Mouse (Mus musculus) large intestine, adult 2 months (tissue): ENCODE data around the gene Hlf. TPM values are rescaled to one million over a fixed set of nuclear protein-coding genes. Genes with fewer than 3 reads are reported as not detected.

Experiments
- DNase-seq: peaks from one replicate; pipeline ENCODE4 v3.0.0-alpha.2; 2012; ENCODE audit warnings: low read depth, low spot score
- WGBS: fragments of 180-500 bp; shearing (Covaris S2); methylation state at CpG from one replicate; pipeline ENCODE4 v1.1.7; 2018; 5-methylcytosine and 5-hydroxymethylcytosine counted together
- polyA plus RNA-seq: library from polyadenylated mRNA; depleted of rRNA; stranded (reverse); fragments of >200 nt; gene quantifications from 2 replicates; pipeline ENCODE4 v1.2.3, GENCODE M21; 2012

Hlf gene
- polyA plus RNA-seq, 1 experiment, result 0.40 TPM

DNA sequence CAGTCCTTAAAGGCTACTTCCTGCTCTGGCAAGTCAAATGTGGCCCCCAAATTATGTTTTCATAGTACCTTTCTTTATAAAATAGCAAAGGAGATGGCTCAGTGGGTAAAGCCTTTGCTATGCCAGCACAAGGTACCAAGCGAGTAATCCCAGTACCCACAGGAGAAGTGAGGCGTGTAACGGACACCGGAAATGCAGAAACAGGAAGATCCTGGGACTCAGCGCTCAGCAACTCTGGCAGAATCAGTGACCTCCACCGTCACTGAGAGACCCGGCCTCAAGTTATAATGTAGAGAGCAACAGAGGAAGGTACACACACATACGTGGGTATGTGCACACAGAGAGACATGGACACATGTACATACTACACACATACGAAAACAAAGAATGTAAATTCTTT is 14.3 kb downstream of the Hlf start:
- 92% methylated on average over 9 of the region's 9 CpGs for WGBS
- no peak for DNase-seq

DNA sequence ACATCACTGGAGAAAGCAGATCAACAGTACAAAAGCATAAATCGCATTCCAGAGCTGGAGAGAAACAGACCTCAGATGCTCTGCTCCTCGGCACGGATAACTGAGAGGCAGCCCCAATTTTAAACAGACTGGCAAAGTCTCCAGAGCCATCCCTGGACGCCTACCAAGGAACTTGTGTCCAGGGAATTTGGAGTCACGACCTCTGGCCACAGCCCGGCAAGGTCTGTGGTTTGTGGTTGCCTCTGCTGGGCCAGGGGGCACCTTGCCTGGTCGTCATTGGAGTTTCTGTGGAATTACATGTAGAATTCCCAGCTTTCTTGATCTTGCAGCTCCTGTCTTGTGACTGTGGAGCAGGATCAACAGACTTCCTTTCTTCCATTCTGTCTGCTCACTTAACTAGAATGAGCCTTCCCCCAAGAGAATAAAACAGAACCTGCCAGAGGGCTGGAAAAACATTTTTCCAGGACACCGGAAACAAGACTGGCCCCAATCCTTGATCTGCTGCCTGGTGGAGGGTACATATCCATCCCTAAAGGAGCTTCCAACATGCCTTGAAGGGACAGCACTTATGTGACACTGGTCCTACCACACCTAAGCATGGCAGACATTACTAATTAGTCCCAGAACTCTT is 19.1 kb downstream of the Hlf start:
- WGBS, result 57% methylated on average over 8 of the region's 8 CpGs
- DNase-seq, result no peak

DNA sequence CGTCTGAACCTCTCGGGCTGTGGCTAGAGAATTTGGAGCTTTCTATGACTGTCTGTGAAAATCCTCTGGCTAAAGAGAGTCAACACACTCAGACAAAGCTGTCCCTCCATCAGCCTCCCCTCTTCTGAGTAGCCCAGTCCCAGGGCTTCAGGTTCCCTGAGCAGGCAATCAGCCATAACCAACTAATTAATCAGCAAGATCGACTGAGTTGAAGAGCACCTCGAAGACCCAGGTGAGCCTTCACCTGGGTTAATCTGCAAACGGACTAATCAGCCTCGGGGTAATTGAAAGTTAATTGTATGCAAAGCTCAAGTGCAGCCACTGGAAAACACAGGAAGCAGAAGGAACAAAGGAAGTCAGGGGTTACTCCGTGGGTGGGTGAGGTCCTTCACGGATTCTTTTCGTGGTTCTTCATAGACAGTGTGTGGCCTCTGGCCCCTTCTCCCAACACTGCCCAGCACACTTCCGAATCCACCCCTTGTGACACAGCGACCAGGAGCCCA is 19.9 kb downstream of the Hlf start:
- 25% methylated on average over 11 of the region's 11 CpGs for WGBS
- no peak for DNase-seq

DNA sequence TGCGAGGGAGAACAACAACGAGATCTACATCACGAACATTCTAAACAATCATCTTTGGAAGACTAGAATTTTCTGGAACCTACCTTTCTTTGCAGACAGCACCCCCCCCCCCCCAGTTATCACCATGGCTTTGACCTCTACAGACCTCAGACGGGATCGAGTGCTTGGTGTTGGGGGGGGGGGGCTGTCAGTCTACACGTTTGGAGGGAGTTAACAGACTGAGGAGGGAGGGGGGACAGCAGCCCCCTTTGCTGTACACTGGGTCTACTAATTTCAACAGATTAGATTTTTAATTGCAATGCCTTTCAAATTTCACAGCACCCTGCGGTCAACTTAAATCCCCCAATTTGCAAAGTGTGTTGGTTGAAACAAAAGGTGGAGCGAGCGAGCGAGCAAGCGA is 20.3 kb downstream of the Hlf start:
- 65% methylated on average over 11 of the region's 11 CpGs for WGBS
- DNase-seq, result no peak

DNA sequence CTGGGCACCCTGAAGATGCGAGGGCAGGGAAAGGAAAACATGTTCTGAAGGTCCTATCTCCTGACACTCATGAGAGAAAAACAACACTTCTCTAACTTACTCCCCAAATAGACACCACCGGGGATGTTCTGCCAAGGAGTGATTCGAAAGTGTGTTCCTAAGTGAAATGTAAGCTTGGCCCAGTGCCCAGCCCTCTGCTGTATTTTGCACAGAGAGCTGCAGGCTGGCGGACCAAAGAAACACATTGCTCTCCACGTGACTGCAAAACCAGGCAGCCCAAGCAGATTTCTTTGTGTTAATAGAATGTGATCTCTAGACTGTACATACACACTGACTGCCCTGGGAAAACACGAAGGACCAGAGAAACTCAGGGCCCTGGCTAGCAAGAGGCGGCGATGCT is 21.1 kb downstream of the Hlf start:
- DNase-seq, result no peak

DNA sequence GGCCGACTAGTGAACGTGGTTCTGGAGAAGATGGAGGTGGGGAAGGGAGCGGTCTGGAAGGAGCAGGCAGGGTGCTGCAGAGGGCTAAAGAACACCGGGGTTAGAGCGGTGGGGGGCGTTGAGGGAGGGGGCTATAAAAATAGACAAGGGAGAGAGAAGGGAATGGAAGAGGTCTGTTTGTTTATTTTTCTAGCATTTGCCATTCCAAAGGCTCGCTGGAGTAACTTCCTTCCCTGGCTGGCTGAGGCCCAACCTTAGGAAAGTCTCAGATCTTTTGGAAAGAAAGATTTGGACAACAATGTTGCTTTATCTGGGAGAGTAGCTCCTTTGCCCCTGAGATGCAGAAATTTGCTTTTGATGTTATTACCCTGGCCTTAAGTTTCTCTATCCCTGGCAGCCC is 21.6 kb downstream of the Hlf start:
- DNase-seq, result no peak
- 34% methylated on average over 7 of the region's 7 CpGs for WGBS

More for the DNA sequence above, 21.1 kb downstream of the Hlf start:
- 22% methylated on average over 8 of the region's 8 CpGs for WGBS

DNA sequence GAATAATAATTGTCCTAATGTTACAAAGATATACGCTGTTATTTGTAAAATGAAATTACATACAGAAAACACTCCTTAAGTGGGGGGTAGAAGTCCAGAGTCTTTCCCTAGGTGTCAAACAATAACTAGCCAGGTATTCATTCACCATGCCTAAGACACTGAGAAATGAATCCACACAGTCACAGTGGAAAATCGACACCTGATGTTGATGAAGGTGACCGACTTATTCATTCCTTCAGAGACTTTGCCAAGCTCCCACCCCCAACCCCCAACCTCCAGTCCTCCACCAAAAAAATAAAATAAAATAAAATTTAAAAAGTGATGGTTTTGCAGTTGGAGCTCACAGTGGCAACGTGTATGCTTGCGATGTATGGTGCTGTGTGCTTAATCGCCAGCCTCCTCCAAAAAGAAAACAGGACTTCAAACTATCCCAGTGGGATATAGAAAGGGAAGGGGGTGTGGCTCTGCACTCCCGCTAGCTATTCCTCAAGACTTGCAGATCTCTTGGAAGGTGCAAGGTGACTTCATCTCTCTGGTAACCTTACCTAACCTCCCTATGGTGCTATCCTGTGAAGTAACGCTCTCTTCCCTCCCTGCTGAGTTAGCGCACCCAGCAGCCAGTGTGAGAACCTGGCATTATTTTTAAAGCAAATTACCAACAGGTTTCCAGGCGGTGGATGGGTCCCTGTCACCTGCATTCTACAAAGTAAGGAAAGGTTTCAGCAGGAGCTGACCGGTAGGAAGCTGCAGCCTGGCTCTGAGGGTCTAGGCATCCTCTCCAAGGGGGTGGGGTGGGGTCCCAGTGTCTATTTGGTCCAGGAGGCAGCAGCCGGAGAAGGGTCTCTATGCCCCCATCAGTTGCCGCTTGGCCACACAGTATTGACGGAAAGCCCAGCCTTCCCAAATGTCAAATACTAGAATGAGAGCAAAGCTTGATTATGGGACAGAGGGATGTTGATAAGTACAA is 22.5 kb downstream of the Hlf start:
- WGBS, result 78% methylated on average over 14 of the region's 14 CpGs
- DNase-seq, result no peak

DNA sequence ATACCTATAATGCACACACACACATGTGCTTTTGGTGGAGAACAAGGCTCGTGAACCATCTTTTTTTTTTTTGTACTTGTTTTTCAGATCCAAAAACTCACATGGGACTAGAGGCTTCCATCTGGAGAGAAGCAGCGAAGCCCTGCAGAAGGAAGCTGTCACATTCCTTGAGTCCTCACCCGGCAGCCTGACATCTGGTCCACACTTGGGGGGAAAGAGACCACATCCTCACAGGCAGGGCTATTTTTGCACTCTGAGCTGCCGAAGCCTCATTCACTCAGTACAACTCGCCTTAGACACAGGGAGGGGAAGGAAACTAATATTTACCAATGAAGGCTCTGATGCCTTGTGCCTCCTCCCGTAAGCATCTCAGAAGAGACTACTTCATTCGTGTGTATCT is 25.8 kb downstream of the Hlf start:
- DNase-seq, result no peak
- 45% methylated on average over 7 of the region's 7 CpGs for WGBS

DNA sequence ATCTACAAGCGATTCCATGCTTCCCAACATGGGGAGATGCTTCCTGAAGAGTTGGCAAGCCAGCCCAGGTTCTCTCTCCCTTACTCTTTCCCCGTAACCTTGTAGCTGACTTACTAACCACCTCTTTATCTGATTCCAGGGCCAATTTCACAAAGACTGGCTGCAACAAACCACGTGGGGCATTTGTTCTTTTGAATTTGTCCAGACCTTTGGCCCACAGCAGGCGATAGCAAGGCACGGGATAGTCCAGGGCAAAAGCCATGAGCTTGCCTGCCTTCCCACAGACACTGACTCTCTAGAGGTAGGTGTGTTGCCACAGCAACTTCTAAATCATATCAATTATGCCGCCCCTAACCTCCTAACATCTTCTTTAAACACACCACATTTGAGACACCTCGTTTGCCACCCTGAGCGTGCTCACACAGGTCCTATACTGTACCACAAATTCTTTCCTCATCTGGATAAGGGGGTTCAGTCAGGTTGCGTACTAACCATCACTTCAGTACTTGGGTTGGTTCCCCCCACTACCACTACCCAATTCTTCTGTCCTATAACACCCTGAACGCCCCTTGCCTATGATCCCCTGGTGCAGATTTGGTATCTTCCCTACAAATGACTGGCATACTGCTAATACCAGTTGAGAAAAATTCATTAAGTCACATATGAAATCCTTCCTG is 26.7 kb downstream of the Hlf start:
- DNase-seq, result no peak
- 75% methylated on average over 10 of the region's 10 CpGs for WGBS

DNA sequence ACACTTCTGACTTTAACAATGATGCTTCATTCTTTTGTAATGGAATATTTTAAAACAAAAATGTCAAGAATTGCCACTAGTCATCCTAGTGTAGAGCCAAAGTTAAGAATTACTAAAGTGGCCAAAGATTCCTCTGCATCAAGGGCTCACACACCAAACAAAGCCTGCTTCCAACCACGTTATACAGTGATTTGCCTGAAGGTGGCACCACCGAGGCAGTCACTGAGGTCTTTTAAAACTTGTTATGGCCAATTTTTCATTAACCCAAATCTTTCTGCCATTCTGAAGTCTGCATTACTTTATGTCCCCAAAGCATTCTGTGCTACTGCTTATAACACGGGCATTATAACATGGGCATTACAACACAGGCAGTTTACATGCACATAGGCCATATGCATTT is 27.3 kb downstream of the Hlf start:
- DNase-seq, result no peak
- WGBS, result 34% methylated on average over 3 of the region's 3 CpGs

DNA sequence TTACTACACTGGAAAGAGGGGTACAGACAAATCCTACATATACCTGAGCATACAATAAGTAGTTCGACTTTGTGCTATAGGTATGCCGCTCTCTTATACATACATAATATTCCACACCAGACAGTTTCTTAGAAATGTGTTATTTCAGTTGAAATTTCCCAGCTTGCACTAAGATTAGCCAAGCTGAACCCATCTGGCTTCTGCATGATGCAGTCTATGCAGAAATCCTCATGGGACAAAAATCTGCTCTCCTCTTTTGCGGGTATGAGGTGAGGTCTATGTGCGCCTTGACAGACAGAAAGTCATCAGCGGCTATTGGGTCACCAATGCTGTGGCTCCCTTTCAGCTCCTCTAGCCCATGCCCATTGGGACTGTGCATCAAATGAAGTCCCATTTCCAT is 30.2 kb downstream of the Hlf start:
- DNase-seq, result no peak
- WGBS, result 93% methylated on average over 5 of the region's 5 CpGs

DNA sequence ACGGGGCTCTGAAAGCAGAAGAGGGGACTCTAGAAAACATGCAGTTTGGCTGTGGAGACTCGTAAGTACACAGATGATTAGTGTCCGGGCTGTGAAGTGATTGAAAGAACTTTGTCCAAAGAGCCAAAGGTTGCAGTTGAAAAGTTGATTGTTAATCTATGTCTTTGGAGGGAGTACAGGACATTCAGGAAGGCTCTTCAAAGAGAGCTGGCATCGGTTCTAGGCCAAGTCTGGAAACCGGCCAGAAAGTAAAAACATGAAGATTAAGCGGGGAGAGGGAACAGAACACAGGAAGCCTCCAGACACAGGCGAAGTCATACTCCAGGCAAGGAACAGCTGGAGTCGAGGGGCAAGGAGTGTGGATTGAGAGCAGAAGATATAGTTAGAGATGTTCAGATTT is 32.6 kb downstream of the Hlf start:
- no peak for DNase-seq
- WGBS, result 16% methylated on average over 8 of the region's 8 CpGs

DNA sequence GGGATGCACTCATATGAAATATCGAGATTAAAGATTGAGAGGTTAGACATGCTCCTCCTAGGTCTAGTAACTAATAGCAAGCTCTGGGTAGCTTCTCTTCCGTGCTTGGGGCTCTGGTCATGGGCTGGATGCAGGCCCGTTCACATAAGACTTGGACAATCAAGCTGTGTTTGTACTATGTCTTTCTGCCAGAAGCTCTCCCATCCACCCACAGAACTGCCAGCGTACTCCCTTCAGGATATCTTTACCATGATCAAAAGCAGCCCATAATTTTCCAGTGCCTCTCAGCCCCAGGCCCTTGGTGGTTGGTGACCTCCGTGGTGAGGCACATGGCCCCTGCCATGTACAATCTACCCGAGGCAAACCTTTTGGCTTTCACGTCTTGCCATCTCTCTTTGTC is 33.3 kb downstream of the Hlf start:
- no peak for DNase-seq
- 66% methylated on average over 7 of the region's 7 CpGs for WGBS

DNA sequence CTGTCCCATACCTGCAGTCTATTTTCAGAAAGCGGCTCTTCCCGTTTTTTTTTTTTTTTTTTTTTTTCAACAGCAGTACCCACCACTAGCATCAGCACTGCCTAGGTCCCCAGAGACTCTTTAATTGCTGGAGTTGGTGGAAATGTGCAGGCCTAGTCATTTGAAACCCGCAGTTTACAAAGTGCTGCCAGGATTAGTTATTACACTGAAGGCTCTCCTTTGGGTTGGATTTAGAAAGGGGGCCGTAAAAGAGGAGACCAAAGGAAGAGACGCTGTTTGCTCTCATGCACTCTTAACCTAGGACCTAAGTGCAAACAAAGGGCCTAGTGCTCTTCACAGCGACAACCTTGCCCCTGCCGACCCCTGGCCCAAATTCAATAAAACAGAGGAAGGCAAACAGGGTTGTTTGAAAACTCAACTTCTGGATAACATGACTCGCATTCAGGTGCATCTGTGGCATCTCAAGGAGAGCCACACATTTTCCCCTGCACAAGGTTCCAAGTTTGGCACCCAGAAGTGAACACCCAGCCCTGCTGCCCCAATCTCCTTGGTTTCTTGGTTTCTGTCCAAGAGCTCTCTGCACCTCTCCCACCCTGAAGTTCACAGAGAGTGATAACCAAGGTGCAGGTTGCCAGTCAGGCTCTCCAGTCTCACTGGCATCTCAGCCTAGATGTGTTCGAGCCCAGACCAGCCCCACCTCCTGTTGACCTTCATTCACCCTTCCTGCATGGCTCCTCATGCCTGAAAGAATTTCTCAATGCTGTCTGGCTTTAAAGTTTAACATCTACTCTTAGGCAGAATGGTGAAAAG is 34.0 kb downstream of the Hlf start:
- DNase-seq, result no peak
- 26% methylated on average over 9 of the region's 9 CpGs for WGBS

DNA sequence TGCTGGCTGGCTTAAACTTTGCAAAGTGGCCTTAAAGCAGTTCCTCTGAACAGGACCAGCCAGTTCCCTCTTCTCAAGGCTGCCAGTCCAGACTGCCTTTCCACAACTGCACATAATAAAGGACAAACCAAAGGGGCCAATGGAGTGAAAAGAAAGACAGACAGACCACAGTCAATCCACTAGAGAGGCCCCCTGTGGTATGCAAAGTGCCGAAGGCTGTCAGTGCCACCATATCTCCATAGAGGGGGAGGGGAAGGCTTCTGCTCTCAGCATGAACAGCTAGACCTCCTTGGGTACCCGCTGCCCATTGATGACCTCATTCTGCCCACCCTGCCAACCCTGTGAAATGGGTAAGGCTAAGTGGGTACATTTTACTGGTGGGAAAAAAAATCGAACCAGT is 34.7 kb downstream of the Hlf start:
- WGBS, result 45% methylated on average over 3 of the region's 3 CpGs

DNA sequence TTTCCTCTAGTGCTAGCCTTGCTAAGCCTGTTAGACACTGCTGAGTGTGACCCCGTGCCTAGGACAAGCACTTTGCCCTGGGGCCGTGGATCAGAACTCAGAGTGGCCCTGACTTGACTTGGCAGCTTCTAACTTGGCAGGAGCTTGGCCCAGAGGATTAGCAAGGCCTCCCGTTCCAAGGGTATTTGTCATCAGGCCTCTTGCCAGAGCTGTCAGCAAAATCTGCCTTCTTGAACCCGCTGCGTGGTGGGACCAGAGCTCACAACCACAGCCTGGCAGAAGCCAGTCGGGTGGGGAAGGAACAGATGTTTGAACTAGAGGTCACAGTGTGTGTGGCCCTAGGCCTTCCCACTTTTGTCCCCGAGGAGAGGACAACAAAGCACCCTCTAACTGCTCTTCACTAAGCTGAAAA is 35.4 kb downstream of the Hlf start:
- no peak for DNase-seq

More for the DNA sequence above, 34.7 kb downstream of the Hlf start:
- no peak for DNase-seq

DNA sequence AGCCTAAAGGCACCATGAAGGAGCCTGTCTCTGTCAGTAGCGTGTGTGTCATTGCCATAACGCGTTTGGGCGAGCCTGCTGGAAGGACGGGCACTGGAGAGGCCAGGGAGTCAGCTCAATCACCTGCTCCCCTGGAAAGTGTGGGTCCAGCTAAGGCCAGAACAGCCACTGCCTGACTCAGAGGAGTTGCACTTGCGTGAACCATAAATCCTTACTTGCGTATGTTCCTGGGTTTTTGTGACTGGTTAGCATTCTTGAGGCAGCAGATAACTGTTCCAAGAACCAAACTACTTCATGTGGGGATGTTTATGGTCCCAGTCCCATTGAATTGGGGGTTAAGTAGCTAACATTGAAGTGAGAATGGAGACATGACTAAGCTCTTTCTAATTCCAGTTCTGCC is 38.0 kb downstream of the Hlf start:
- DNase-seq, result no peak
- WGBS, result 78% methylated on average over 7 of the region's 7 CpGs

More for the DNA sequence above, 35.4 kb downstream of the Hlf start:
- WGBS, result 38% methylated on average over 7 of the region's 7 CpGs

DNA sequence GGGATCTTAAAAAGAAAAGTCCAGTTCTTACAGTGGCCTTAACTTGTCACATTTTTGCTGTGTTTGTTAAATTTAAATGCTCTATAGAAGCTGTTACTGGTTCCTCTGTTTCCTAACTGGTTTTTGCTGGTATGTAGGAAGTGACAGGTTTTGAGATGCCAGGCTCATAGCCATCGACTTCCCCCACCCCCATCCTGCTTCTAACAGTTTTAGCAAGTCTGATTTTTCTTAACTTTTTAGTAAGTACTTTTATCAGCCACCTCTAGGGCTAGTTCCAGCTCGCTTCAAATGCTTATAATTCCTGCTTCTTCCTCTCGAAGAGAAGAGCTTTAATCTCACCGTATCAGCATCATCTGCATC is 40.6 kb downstream of the Hlf start:
- no peak for DNase-seq
- 66% methylated on average over 4 of the region's 4 CpGs for WGBS

DNA sequence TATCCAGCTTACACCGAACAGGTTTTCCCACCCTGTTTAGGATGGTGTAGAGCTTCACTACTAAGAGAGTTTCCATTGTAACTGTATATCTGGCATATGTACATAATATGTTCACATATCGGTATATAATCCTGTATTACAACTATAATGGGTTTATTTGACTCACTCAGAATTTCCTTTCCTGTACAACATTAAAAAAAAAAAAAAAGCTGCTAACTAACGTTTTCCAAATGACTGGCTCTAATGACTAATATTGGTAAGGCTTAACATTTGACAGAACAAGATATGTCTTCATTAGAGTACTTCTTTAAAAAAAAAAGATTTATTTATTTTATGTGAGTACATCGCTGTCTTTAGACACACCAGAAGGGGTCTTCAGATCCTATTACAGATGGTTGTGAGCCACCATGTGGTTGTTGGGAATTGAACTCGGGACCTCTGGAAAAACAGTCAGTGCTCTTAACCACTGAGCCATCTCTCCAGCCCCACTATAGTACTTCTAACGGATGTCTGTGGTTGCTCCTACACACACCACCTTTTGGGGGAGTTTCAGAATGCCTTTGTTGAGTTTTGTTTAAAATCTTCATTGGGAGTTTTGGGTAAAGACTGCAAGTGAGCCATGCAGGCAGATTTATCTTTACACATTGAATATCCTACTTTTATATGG is 41.1 kb downstream of the Hlf start:
- no peak for DNase-seq
- WGBS, result 82% methylated on average over 6 of the region's 6 CpGs
